Mouse (Mus musculus) forebrain, embryonic 14.5 days (tissue): ENCODE data around the gene Taf15. TPM values are rescaled to one million over a fixed set of nuclear protein-coding genes. Genes with fewer than 3 reads are reported as not detected.

Experiments used
- ATAC-seq: fragments of 200-750 bp; cut with Nextera tagmentation; 2 replicates; pipeline ENCODE4 v1.8.0; 2017; ENCODE audit warnings: mild to moderate bottlenecking, moderate library complexity
- DNase-seq: peaks from one replicate; pipeline ENCODE4 v3.0.0-alpha.2; 2015; ENCODE audit warnings: low spot score
- H3K27ac ChIP-seq: fragments of 300-500 bp; sonication (generic); 2 replicates; pipeline ENCODE4 v1.5.1; 2014; ENCODE audit warnings: low read depth, mild to moderate bottlenecking, control low read depth, low read length, moderate library complexity
- H3K27me3 ChIP-seq: fragments of 300-500 bp; sonication (generic); replicated peaks from 2 replicates; pipeline ENCODE4 v1.6.1; 2014; ENCODE audit warnings: low read length, control low read depth, mixed read lengths; ENCODE audit not compliant: control insufficient read depth, insufficient read depth
- H3K36me3 ChIP-seq: fragments of 300-500 bp; sonication (generic); 2 replicates; pipeline ENCODE4 v1.6.1; 2014; ENCODE audit warnings: low read length, control low read depth; ENCODE audit not compliant: control insufficient read depth, insufficient read depth
- H3K4me1 ChIP-seq: fragments of 300-500 bp; sonication (generic); 2 replicates; pipeline ENCODE4 v1.6.1; 2014; ENCODE audit warnings: antibody characterized with exemption, low read length, control low read depth; ENCODE audit not compliant: control insufficient read depth, insufficient read depth
- H3K4me2 ChIP-seq: fragments of 300-500 bp; sonication (generic); 2 replicates; pipeline ENCODE4 v1.6.1; 2014; ENCODE audit warnings: mild to moderate bottlenecking, control low read depth, low read length
- H3K4me3 ChIP-seq: fragments of 300-500 bp; sonication (generic); 2 replicates; pipeline ENCODE4 v1.5.1; 2014; ENCODE audit warnings: low read depth, low read length, control low read depth
- H3K9ac ChIP-seq: fragments of 300-500 bp; sonication (generic); 2 replicates; pipeline ENCODE4 v1.6.1; 2014; ENCODE audit warnings: mild to moderate bottlenecking, low read length, control low read depth, moderate library complexity
- H3K9me3 ChIP-seq: fragments of 300-500 bp; sonication (generic); replicated peaks from 2 replicates; pipeline ENCODE4 v1.6.1; 2016; ENCODE audit warnings: low read length, control low read depth, mixed read lengths; ENCODE audit not compliant: control insufficient read depth
- WGBS: fragments of 180-500 bp; shearing (Covaris S2); extraction: QIAGEN DNeasy Blood & Tissue Kit; methylation state at CpG from one replicate; pipeline ENCODE4 v1.1.7; 2014; 5-methylcytosine and 5-hydroxymethylcytosine counted together
- polyA plus RNA-seq: library from polyadenylated mRNA; unstranded; fragments of >200 nt; fragmentation: Nextera tagmentation; extraction: Ambion mirVana; gene quantifications from 2 replicates; pipeline ENCODE4 v1.2.1, GENCODE M21; 2014

Taf15 gene
- polyA plus RNA-seq, 1 experiment from 2014 or later, result 8.1 TPM

DNA sequence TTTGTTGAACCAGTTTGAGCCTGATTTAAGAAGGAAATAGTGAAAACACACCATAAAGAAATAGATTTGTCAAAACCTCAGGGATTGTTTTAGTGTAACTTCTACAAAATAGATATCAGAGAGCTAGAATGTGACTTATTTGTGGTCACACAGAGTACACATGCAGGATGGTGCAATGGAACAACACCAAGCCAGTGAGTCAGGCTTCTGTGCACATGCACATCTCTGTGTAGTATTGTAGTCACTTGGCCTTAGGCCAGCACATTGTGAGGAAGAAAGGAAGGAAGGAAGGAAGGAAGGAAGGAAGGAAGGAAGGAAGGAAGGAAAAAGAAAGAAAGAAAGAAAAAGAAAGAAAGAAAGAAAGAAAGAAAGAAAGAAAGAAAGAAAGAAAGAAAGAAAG, 44.3 kb downstream of the Taf15 start:
- H3K36me3 ChIP-seq, result peaks cover 6% of the 10 kb centered on the region
- no peaks in the 10 kb centered on the region for H3K27me3 ChIP-seq
- no peak overlapping the region for H3K27ac ChIP-seq
- H3K4me3 ChIP-seq, result no peak overlapping the region
- DNase-seq (no peak), ATAC-seq (no peak)
- H3K9me3 ChIP-seq, result no peaks in the 10 kb centered on the region
- H3K9ac ChIP-seq, result no peak overlapping the region
- no peak overlapping the region for H3K4me2 ChIP-seq
- no peaks in the 10 kb centered on the region for H3K4me1 ChIP-seq

GRCm38 (mm10) chr11:83518371-83518770, 45.5 kb downstream of the Taf15 start:
- Histone ChIP-seq H3K4me3 (no peak overlapping the region), H3K4me1 (no peaks in the 10 kb centered on the region)
- WGBS, result 70% methylated on average over 6 of the region's 6 CpGs

DNA sequence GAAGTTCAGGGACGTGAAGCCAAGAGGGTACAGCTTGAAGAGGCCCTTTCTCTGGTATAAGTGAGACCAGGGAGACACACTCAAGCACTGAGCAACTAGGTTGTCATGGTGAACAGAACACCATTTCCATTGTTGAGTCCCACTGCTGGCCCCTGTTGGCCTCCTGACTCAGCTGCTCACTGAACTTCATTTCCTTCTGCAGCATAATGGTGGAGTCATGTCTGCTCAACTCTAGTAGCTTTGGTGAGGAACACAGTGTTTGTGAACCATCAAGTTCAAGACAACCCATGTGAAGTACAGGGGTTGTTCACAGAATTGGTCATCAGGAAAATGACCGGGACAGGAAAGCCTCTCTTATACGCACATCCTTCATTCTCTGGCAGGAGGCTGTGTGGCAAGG, 49.2 kb downstream of the Taf15 start, which contains the start of gene Heatr9:
Heatr9 (minus strand) TSS at position 101 of the 400 bp plus-strand sequence.
- H3K27me3 ChIP-seq, result no peaks in the 10 kb centered on the region
- no peaks in the 10 kb centered on the region for H3K9me3 ChIP-seq
- no peak within 1 kb of the TSS for H3K27ac ChIP-seq
- H3K9ac ChIP-seq, result no peak within 1 kb of the TSS
- no peak for ATAC-seq
- DNase-seq, result no peak
- no peak within 1 kb of the TSS for H3K4me3 ChIP-seq
- H3K4me1 ChIP-seq, result no peaks in the 10 kb centered on the region
- H3K36me3 ChIP-seq, result peaks cover 6% of the 10 kb centered on the region
- no peak within 1 kb of the TSS for H3K4me2 ChIP-seq
- WGBS, result 90% methylated on average over 3 of the region's 3 CpGs

More at GRCm38 (mm10) chr11:83518371-83518770, 45.5 kb downstream of the Taf15 start:
- no peak overlapping the region for H3K4me2 ChIP-seq
- H3K27ac ChIP-seq, result no peak overlapping the region
- ATAC-seq (no peak), DNase-seq (no peak)
- no peak overlapping the region for H3K9ac ChIP-seq
- H3K36me3 ChIP-seq, result peaks cover 6% of the 10 kb centered on the region
- H3K9me3 ChIP-seq, result no peaks in the 10 kb centered on the region
- no peaks in the 10 kb centered on the region for H3K27me3 ChIP-seq

- 81% methylated on average over 12 of the region's 12 CpGs for WGBS
- Histone ChIP-seq H3K9ac (no peak overlapping the region), H3K4me3 (no peak overlapping the region), H3K27me3 (no peaks in the 10 kb centered on the region), H3K27ac (no peak overlapping the region), H3K9me3 (no peaks in the 10 kb centered on the region), H3K4me1 (no peaks in the 10 kb centered on the region; the same call in 1 of the 2 replicates), H3K36me3 (no peaks in the 10 kb centered on the region), H3K4me2 (no peak overlapping the region)
- no peak for ATAC-seq
- DNase-seq, result no peak
Measured at GRCm38 (mm10) chr11:83529024-83529423, 56.1 kb downstream of the Taf15 start.

DNA sequence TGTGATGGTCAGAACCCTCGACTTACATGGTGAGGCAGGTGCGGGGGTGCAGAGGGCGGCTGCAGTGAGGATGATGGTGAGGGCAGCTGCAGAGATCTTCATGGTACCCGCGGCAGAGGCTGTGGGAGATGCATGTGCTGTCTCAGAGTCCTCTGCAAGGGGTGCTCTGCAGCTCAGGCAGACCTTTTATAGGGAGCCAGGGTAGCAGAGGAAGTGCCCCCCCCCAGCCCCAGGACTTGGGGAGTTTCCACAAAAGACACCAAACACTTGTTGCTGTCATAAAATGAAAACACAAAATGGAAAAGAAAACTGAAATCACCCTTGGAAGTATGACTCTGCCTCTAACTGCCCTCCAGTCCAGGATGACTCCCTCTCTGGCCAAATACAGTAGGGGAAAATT, 57.5 kb downstream of the Taf15 start, which contains the start of gene Ccl5:
Ccl5 (minus strand) TSS at position 159 of the 400 bp plus-strand sequence.
- 91% methylated on average over 5 of the region's 5 CpGs for WGBS
- Histone ChIP-seq H3K27ac (no peak within 1 kb of the TSS), H3K4me2 (no peak within 1 kb of the TSS), H3K4me1 (peaks cover 5% of the 10 kb centered on the region; the same call in 1 of the 2 replicates), H3K4me3 (no peak within 1 kb of the TSS), H3K9me3 (no peaks in the 10 kb centered on the region), H3K27me3 (no peaks in the 10 kb centered on the region), H3K9ac (no peak within 1 kb of the TSS), H3K36me3 (no peaks in the 10 kb centered on the region)
- no peak for DNase-seq
- no peak for ATAC-seq

- DNase-seq (no peak), ATAC-seq (no peak)
- H3K4me3 ChIP-seq, result no peak overlapping the region
- 92% methylated on average over 1 of the region's 1 CpGs for WGBS
- H3K9me3 ChIP-seq, result no peaks in the 10 kb centered on the region
- no peak overlapping the region for H3K9ac ChIP-seq
- no peaks in the 10 kb centered on the region for H3K27me3 ChIP-seq
- no peak overlapping the region for H3K27ac ChIP-seq
- H3K4me2 ChIP-seq, result no peak overlapping the region
- H3K36me3 ChIP-seq, result no peaks in the 10 kb centered on the region
- peaks cover 5% of the 10 kb centered on the region; the same call in 1 of the 2 replicates for H3K4me1 ChIP-seq
Measured at GRCm38 (mm10) chr11:83533192-83533591, 60.3 kb downstream of the Taf15 start.

DNA sequence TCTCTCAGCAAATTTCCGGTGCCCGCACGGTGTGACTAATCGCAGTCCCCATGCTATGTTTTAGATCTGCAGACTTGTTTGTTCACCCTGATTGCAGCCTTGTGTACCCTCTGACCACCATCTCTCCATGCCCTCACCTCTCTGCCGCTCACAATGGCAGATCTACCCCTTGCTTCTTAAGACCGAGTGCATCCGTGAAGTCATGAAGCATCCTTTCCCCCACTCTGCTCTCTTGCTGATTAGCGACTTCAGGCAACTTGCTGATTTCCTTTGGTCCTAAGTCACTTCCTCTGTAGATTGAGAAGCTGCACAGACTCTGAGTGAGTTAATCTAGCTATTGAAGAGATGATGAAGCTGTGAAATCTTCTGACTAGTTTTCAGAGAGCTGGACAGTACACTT, 61.3 kb downstream of the Taf15 start:
- Histone ChIP-seq H3K9ac (no peak overlapping the region), H3K4me3 (no peak overlapping the region), H3K36me3 (no peaks in the 10 kb centered on the region), H3K4me1 (peaks cover 5% of the 10 kb centered on the region; the same call in 1 of the 2 replicates), H3K4me2 (no peak overlapping the region), H3K27ac (0 out of 2 replicates have a peak overlapping the region, but pooled peaks have one; percentile 33), H3K27me3 (no peaks in the 10 kb centered on the region), H3K9me3 (no peaks in the 10 kb centered on the region)
- WGBS, result 86% methylated on average over 8 of the region's 8 CpGs
- no peak for DNase-seq
- ATAC-seq, result no peak

DNA sequence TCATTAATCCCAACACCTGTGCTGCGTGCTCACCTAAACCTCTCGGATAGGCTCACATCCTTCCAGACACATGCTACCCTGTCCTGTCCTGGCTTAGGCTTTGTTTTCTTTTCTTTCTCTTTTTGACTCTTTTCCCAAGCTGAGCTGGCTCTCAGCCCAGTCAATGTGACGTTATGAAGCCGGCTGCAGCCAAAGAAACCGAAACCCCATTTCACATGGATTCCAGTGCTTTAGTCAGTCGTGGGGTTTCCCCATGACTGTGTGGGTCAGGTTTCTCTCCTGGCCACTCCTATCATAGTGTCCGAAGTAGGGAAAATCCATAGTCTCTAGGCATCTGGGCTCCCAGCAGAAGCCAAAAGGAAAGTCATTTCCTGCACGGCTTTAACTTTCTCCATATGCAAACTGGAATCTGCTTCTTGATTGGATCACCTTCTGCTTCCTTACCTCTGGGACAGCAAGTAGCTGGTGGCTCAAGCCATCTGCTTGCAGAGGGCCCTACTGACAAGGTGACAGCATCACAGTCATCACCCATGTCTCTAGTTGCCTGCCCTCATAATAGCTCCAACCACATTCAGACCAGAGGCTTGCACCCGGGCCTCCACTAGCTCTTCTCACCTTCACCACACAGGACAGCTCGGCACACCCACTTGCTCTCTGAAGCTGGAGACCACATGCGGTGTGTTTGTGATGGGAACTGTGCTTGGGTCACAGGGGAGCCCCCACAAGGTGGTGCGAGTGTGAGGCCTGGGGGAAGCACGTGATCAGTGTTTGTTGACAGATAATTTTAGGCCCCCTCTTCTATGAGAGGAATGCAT, 61.9 kb downstream of the Taf15 start:
- Histone ChIP-seq H3K4me1 (peaks cover 5% of the 10 kb centered on the region; the same call in 1 of the 2 replicates), H3K4me3 (no peak overlapping the region), H3K4me2 (no peak overlapping the region), H3K36me3 (no peaks in the 10 kb centered on the region), H3K27ac (0 out of 2 replicates have a peak overlapping the region, but pooled peaks have one; percentile 33), H3K27me3 (no peaks in the 10 kb centered on the region), H3K9me3 (no peaks in the 10 kb centered on the region), H3K9ac (no peak overlapping the region)
- peak; percentile 76 for DNase-seq
- 50% methylated on average over 13 of the region's 13 CpGs for WGBS
- peak; percentile 57; the same call in 1 of the 2 replicates for ATAC-seq

DNA sequence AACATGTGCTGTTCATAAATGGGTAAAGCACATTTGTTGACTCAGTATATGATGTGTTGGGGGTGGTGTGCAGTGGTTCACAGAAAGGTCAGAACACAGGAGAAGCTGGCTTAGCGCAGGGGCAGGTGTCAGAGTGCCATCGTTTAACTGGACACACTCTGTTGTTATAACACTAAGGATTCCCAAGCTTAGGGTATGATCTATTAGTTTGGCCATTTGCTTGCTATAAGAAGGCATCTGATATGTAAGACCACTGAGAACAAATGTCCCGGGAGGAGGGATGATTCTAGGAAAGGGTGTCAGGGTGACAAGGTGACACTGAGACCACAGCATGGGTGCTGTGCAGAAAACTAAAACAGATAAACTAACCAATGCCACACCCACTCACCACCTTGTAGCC, 63.9 kb downstream of the Taf15 start:
- no peak for ATAC-seq
- Histone ChIP-seq H3K27me3 (no peaks in the 10 kb centered on the region), H3K4me3 (no peak overlapping the region), H3K4me1 (peaks cover 5% of the 10 kb centered on the region; the same call in 1 of the 2 replicates), H3K9me3 (no peaks in the 10 kb centered on the region), H3K9ac (no peak overlapping the region), H3K4me2 (no peak overlapping the region), H3K27ac (no peak overlapping the region), H3K36me3 (no peaks in the 10 kb centered on the region)
- 92% methylated on average over 3 of the region's 3 CpGs for WGBS
- no peak for DNase-seq
